Mouse (Mus musculus) MEL (cell line): ENCODE measurements at regions not wholly inside any gene's neighbourhood (a gene's known extent, or its start where the extent isn't known, plus 50 kb on each side); places are given as distances from the start of the nearest gene placed in this dataset.

ENCODE experiments used
- DNase-seq: peaks from one replicate; pipeline ENCODE4 v3.0.0; 2011; ENCODE audit warnings: low read depth, low spot score
- H3K27ac ChIP-seq: 2 replicates; pipeline ENCODE4 v1.5.1; 2012; ENCODE audit warnings: low read depth, mild to moderate bottlenecking, control low read depth, low read length, moderate library complexity; ENCODE audit not compliant: control insufficient read depth
- H3K27me3 ChIP-seq, 2 experiments: fragments of 150-350 bp in 1 of 2; sonication (generic) in 1 of 2; 2 replicates each; pipeline ENCODE4 v1.6.1; 2012; ENCODE audit warnings: low read length in 2 of 2, mild to moderate bottlenecking in 2 of 2, improper control_type of control experiment in 1 of 2, moderate library complexity in 1 of 2; ENCODE audit not compliant: insufficient read depth in 2 of 2, control insufficient read depth in 1 of 2
- H3K36me3 ChIP-seq, 2 experiments: 2 replicates each; pipeline ENCODE4 v1.6.1; 2012 to 2014; ENCODE audit warnings: low read length in 2 of 2, improper control_type of control experiment in 1 of 2, inconsistent platforms in 1 of 2, mild to moderate bottlenecking in 1 of 2; ENCODE audit not compliant: insufficient read depth in 2 of 2, control insufficient read depth in 1 of 2
- H3K4me1 ChIP-seq, 2 experiments: fragments of 150-350 bp in 1 of 2; sonication (generic) in 1 of 2; 2 replicates each; pipeline ENCODE4 v1.6.1; 2012; ENCODE audit warnings: low read length in 2 of 2, improper control_type of control experiment in 1 of 2, mild to moderate bottlenecking in 1 of 2; ENCODE audit not compliant: insufficient read depth in 2 of 2, control insufficient read depth in 1 of 2
- H3K4me3 ChIP-seq, 2 experiments: fragments of 150-350 bp in 1 of 2; sonication (generic) in 1 of 2; 2 replicates each; pipeline ENCODE4 v1.5.1; 2012; ENCODE audit warnings: low read depth in 2 of 2, low read length in 2 of 2, mild to moderate bottlenecking in 2 of 2, moderate library complexity in 2 of 2, control low read depth in 1 of 2, improper control_type of control experiment in 1 of 2; ENCODE audit not compliant: control insufficient read depth in 1 of 2, insufficient read depth in 1 of 2
- H3K79me2 ChIP-seq: 2 replicates; pipeline ENCODE4 v1.6.1; 2012; ENCODE audit warnings: mild to moderate bottlenecking, low read length, moderate library complexity; ENCODE audit not compliant: control insufficient read depth, poor library complexity, insufficient read depth
- H3K9ac ChIP-seq: 2 replicates; pipeline ENCODE4 v1.6.1; 2012; ENCODE audit warnings: low read depth, mild to moderate bottlenecking, control low read depth, low read length, moderate library complexity; ENCODE audit not compliant: control insufficient read depth, poor library complexity, severe bottlenecking
- H3K9me3 ChIP-seq: fragments of 150-350 bp; sonication (generic); replicated peaks from 2 replicates; pipeline ENCODE4 v1.6.1; 2012; ENCODE audit warnings: mild to moderate bottlenecking, low read length, improper control_type of control experiment, moderate library complexity; ENCODE audit not compliant: insufficient read depth
- BHLHE40 ChIP-seq: IDR thresholded peaks from 2 replicates; pipeline ENCODE4 v1.6.1; 2012; ENCODE audit warnings: low read depth, mild to moderate bottlenecking, inconsistent platforms, low read length, improper control_type of control experiment, borderline replicate concordance
- CHD1 ChIP-seq: IDR thresholded peaks from 2 replicates; pipeline ENCODE4 v1.6.1; 2012; ENCODE audit warnings: low read depth, mild to moderate bottlenecking, inconsistent platforms, low read length, improper control_type of control experiment
- CHD2 ChIP-seq: IDR thresholded peaks from 2 replicates; pipeline ENCODE4 v1.6.1; 2011; ENCODE audit warnings: low read length, improper control_type of control experiment
- ELF1 ChIP-seq: IDR thresholded peaks from 2 replicates; pipeline ENCODE4 v1.6.1; 2014; ENCODE audit warnings: low read depth, mild to moderate bottlenecking, inconsistent platforms, low read length, improper control_type of control experiment, moderate library complexity
- HCFC1 ChIP-seq: IDR thresholded peaks from 2 replicates; pipeline ENCODE4 v1.6.1; 2012; ENCODE audit warnings: low read depth, mild to moderate bottlenecking, inconsistent platforms, low read length, improper control_type of control experiment, moderate library complexity
- JUND ChIP-seq: IDR thresholded peaks from 2 replicates; pipeline ENCODE4 v1.6.1; 2011; ENCODE audit warnings: low read depth, mild to moderate bottlenecking, improper control_type of control experiment, low read length
- MAX ChIP-seq: IDR thresholded peaks from 2 replicates; pipeline ENCODE4 v1.6.1; 2011; ENCODE audit warnings: low read length, improper control_type of control experiment
- MYB ChIP-seq: IDR thresholded peaks from 2 replicates; pipeline ENCODE4 v1.6.1; 2011; ENCODE audit warnings: mild to moderate bottlenecking, low read depth, low read length, improper control_type of control experiment
- MYC ChIP-seq: IDR thresholded peaks from 2 replicates; pipeline ENCODE4 v1.6.1; 2011; ENCODE audit warnings: low read depth, mild to moderate bottlenecking, low read length, improper control_type of control experiment, moderate library complexity
- NELFE ChIP-seq: IDR thresholded peaks from 2 replicates; pipeline ENCODE4 v1.6.1; 2011; ENCODE audit warnings: low read depth, low read length, improper control_type of control experiment
- NRF1 ChIP-seq: IDR thresholded peaks from 2 replicates; pipeline ENCODE4 v1.6.1; 2014; ENCODE audit warnings: low read depth, mild to moderate bottlenecking, inconsistent platforms, low read length, improper control_type of control experiment, moderate library complexity; ENCODE audit not compliant: poor library complexity, insufficient read depth, severe bottlenecking
- RAD21 ChIP-seq: IDR thresholded peaks from 2 replicates; pipeline ENCODE4 v1.6.1; 2011; ENCODE audit warnings: mild to moderate bottlenecking, low read depth, low read length, improper control_type of control experiment
- SIN3A ChIP-seq: IDR thresholded peaks from 2 replicates; pipeline ENCODE4 v1.6.1; 2012; ENCODE audit warnings: low read length, improper control_type of control experiment, inconsistent platforms
- SMC3 ChIP-seq: IDR thresholded peaks from 2 replicates; pipeline ENCODE4 v1.6.1; 2011; ENCODE audit warnings: low read depth, low read length, improper control_type of control experiment
- TBP ChIP-seq: IDR thresholded peaks from 2 replicates; pipeline ENCODE4 v1.8.0; 2011; ENCODE audit warnings: low read depth, low read length, improper control_type of control experiment
- TCF12 ChIP-seq: IDR thresholded peaks from 2 replicates; pipeline ENCODE4 v1.6.1; 2014; ENCODE audit warnings: low read depth, mild to moderate bottlenecking, inconsistent platforms, low read length, improper control_type of control experiment, moderate library complexity
- USF1 ChIP-seq: IDR thresholded peaks from 2 replicates; pipeline ENCODE4 v1.6.1; 2014; ENCODE audit warnings: low read depth, mild to moderate bottlenecking, inconsistent platforms, low read length, improper control_type of control experiment, moderate library complexity
- ZKSCAN1 ChIP-seq: IDR thresholded peaks from 2 replicates; pipeline ENCODE4 v1.6.1; 2012; ENCODE audit warnings: low read depth, mild to moderate bottlenecking, inconsistent platforms, low read length, improper control_type of control experiment, moderate library complexity
- ZNF384 ChIP-seq: IDR thresholded peaks from 2 replicates; pipeline ENCODE4 v1.6.1; 2012; ENCODE audit warnings: low read depth, mild to moderate bottlenecking, inconsistent platforms, low read length, improper control_type of control experiment

DNA sequence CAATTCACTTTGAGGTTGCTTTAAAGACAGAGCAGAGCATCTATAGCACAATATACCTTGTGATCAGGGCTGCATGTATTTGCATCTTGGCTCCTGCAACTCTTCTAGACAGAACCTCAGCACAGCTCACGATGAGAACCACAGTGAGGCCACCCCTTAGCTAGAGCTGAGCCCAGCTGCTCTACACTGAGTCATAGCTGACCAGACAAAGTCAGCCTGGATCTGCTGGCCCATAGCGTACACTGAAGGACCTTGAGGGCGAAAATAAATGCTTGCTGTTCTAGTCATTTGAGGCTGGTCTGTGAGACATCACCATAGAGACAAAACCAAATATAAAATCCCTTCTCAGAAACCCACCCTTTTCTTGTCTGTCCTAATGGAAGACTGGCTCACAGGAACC, 251.7 kb downstream of the Prex1 start:
- no peak overlapping the region for H3K27ac ChIP-seq
- no peak overlapping the region for H3K9ac ChIP-seq
- no peaks in the 10 kb centered on the region for H3K9me3 ChIP-seq
- TF ChIP-seq MYC (no peak), TCF12 (no peak), JUND (no peak), TBP (no peak), USF1 (no peak), HCFC1 (no peak), CHD2 (no peak), NELFE (no peak), RAD21 (no peak), BHLHE40 (no peak), MAX (no peak), MYB (no peak), SMC3 (no peak)
- TF ChIP-seq, all 39 proteins: peak for 0
- H3K4me1 ChIP-seq, result no peaks in the 10 kb centered on the region
- H3K36me3 ChIP-seq, result no peaks in the 10 kb centered on the region
- H3K79me2 ChIP-seq, result no peaks in the 10 kb centered on the region
- H3K27me3 ChIP-seq, result no peaks in the 10 kb centered on the region
- DNase-seq, result no peak
- H3K4me3 ChIP-seq, result no peak overlapping the region

DNA sequence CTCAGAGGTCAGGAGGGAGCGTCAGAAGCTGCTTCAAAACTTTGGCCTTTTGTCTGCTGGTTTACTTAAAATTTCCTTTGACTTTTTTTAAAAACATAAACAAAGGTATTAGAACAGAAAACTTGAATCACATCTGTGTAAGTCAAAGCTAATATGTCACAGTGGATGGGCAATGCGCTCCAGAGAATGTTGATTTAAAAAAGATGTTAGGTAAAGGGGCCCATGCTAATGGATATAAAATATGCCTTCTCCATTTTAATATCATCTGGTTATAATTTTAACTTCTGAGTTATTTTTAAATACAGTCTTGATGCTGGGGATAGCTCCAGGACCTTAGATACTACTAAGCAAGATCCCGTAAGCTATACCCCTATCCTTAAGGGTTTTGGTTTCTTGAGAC, 252.5 kb downstream of the Prex1 start:
- Histone ChIP-seq H3K4me3 (no peak overlapping the region), H3K9ac (no peak overlapping the region), H3K27me3 (no peaks in the 10 kb centered on the region), H3K79me2 (no peaks in the 10 kb centered on the region), H3K27ac (no peak overlapping the region), H3K4me1 (no peaks in the 10 kb centered on the region), H3K9me3 (no peaks in the 10 kb centered on the region), H3K36me3 (no peaks in the 10 kb centered on the region)
- DNase-seq, result no peak
- no peak for TF ChIP-seq SIN3A
- no peak for TF ChIP-seq ZNF384
- TF ChIP-seq CHD1, result no peak
- no peak for TF ChIP-seq ZKSCAN1
- no peak for TF ChIP-seq ELF1
- no peak for TF ChIP-seq JUND
- no peak for TF ChIP-seq NRF1
